Mouse (Mus musculus) testis, adult 2 months (tissue): ENCODE measurements around the gene Pde4d. TPM values are rescaled to one million over a fixed set of nuclear protein-coding genes. Genes with fewer than 3 reads are reported as not detected.

Experiments
- H3K27ac ChIP-seq: fragments of 200-500 bp; 2 replicates; pipeline ENCODE4 v1.5.1; 2012; ENCODE audit warnings: low read depth, low read length; ENCODE audit not compliant: control insufficient read depth, insufficient read depth
- H3K27me3 ChIP-seq: fragments of 200-500 bp; 2 replicates; pipeline ENCODE4 v1.6.1; 2012; ENCODE audit warnings: mild to moderate bottlenecking, low read length, moderate library complexity; ENCODE audit not compliant: control insufficient read depth, insufficient read depth
- H3K36me3 ChIP-seq: fragments of 200-500 bp; 2 replicates; pipeline ENCODE4 v1.6.1; 2012; ENCODE audit warnings: mild to moderate bottlenecking, low read length; ENCODE audit not compliant: control insufficient read depth, insufficient read depth
- H3K4me1 ChIP-seq: fragments of 200-500 bp; 2 replicates; pipeline ENCODE4 v1.6.1; 2012; ENCODE audit warnings: low read length; ENCODE audit not compliant: control insufficient read depth, insufficient read depth
- H3K4me3 ChIP-seq: fragments of 200-500 bp; 2 replicates; pipeline ENCODE4 v1.5.1; 2012; ENCODE audit warnings: low read depth, mild to moderate bottlenecking, low read length, moderate library complexity, mixed read lengths; ENCODE audit not compliant: control insufficient read depth
- CTCF ChIP-seq: fragments of 200-500 bp; IDR thresholded peaks from 2 replicates; pipeline ENCODE4 v1.5.1; 2012; ENCODE audit warnings: low read depth, mild to moderate bottlenecking, inconsistent platforms, low read length, moderate library complexity; ENCODE audit not compliant: control insufficient read depth, insufficient read depth, insufficient replicate concordance
- POLR2A ChIP-seq: fragments of 200-500 bp; IDR thresholded peaks from 2 replicates; pipeline ENCODE4 v1.6.1; 2012; ENCODE audit warnings: low read depth, mild to moderate bottlenecking, inconsistent platforms, low read length, moderate library complexity; ENCODE audit not compliant: control insufficient read depth
- polyA plus RNA-seq: library from polyadenylated mRNA; depleted of rRNA; stranded (reverse); fragments of >200 nt; gene quantifications from 2 replicates; pipeline ENCODE4 v1.2.3, GENCODE M21; 2012

Gene Pde4d
- polyA plus RNA-seq, 1 experiment: 2.1 TPM

GRCm38 (mm10) chr13:109951466-109951865 is 1501.7 kb downstream of the Pde4d start:
- H3K27me3 ChIP-seq: no peaks in the 10 kb centered on the region
- H3K4me1 ChIP-seq: no peaks in the 10 kb centered on the region
- H3K27ac ChIP-seq: no peak overlapping the region
- H3K4me3 ChIP-seq: no peak overlapping the region
- H3K36me3 ChIP-seq: no peaks in the 10 kb centered on the region
- TF ChIP-seq CTCF: no peak
- TF ChIP-seq POLR2A: no peak

DNA sequence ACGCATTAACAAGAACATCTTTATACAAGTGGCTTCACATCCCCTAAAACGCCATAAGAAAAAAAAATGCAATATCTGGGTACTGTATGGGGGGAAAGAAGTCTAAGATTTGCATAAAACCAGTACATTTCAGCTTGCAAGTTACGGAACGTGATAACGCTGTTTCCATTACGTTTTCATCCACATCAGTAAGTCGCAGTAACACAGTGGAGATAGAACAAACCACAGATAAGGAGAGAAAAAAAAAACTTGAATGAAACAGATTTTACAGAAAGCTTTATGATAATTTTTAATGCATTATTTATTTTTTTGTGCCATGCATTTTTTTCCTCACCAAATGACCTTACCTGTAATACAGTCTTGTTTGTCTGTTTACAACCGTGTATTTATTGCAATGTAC is 1504.4 kb downstream of the Pde4d start:
- Histone ChIP-seq H3K27ac (no peak overlapping the region), H3K4me1 (no peaks in the 10 kb centered on the region), H3K4me3 (no peak overlapping the region), H3K36me3 (no peaks in the 10 kb centered on the region), H3K27me3 (no peaks in the 10 kb centered on the region)
- TF ChIP-seq CTCF (no peak), POLR2A (no peak)

DNA sequence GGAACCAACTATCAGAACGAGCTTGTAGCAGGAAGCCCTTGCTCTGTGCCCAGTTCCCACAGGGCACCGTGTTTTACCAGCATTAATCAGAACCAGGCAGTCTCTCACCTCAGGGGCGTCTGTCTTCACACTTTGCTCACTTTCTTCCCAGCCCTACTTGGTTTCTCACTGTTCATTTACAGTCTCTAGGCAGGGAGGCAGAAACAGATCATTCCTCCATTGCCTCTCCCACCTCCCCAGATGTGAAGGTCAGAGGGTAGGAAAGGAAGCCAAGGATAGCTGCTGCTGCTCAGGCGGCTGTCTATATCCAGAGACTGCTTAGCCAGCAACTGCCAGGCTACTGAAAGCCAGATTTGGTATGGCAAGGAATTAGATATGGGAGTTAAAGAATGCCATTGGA is 1508.2 kb downstream of the Pde4d start:
- Histone ChIP-seq H3K4me3 (no peak overlapping the region), H3K27me3 (no peaks in the 10 kb centered on the region), H3K4me1 (no peaks in the 10 kb centered on the region), H3K36me3 (no peaks in the 10 kb centered on the region), H3K27ac (no peak overlapping the region)
- no peak for TF ChIP-seq CTCF

- no peak for TF ChIP-seq CTCF
- no peak for TF ChIP-seq POLR2A
- Histone ChIP-seq H3K36me3 (no peaks in the 10 kb centered on the region), H3K4me1 (no peaks in the 10 kb centered on the region), H3K27ac (no peak overlapping the region), H3K4me3 (no peak overlapping the region), H3K27me3 (no peaks in the 10 kb centered on the region)
Measured at GRCm38 (mm10) chr13:109982821-109983443, 1533.2 kb downstream of the Pde4d start.

- H3K27ac ChIP-seq: no peak overlapping the region
- H3K4me1 ChIP-seq: no peaks in the 10 kb centered on the region
- no peaks in the 10 kb centered on the region for H3K36me3 ChIP-seq
- H3K27me3 ChIP-seq: no peaks in the 10 kb centered on the region
- H3K4me3 ChIP-seq: no peak overlapping the region
- TF ChIP-seq POLR2A: no peak
- no peak for TF ChIP-seq CTCF
Measured at GRCm38 (mm10) chr13:109985411-109985810, 1535.7 kb downstream of the Pde4d start.

GRCm38 (mm10) chr13:109985892-109986291 is 1536.1 kb downstream of the Pde4d start:
- no peak for TF ChIP-seq CTCF
- TF ChIP-seq POLR2A: no peak

DNA sequence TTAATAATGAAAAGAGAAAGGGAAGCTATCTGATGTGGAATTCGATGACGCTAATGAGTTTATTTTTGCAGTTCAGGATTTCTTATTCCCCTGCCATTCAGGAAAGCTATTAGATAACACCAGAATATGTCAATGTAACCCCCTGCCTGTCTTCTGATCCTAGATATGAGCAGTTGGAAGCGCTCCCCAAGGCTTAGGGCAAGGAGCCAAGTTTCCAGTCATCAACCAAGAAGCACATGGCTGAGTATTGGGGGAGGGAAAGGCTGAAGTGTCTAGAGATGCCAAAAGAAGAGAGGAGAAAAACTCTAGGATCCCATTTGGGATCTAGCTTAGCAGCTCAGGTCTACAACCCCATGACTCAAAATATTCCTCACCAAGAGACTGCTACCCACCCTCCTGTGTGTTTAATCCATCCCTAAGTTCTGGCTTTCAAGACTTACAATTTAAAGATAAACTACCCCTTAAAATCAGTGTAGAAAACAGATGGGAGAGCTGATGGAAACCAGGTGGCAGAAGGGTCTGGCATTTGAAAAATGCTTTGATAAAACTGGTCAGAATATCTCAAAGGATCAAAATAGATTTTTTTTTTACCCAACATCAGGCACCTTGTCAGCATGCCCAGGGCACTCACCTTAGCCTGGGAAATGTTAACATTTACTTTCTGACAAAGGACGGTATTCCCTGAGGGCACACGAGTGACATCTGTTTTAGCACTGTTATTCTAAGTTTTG is 1543.2 kb downstream of the Pde4d start:
- no peak for TF ChIP-seq CTCF
- no peak for TF ChIP-seq POLR2A
- H3K4me1 ChIP-seq: no peaks in the 10 kb centered on the region
- H3K36me3 ChIP-seq: no peaks in the 10 kb centered on the region
- H3K4me3 ChIP-seq: no peak overlapping the region
- H3K27me3 ChIP-seq: no peaks in the 10 kb centered on the region
- no peak overlapping the region for H3K27ac ChIP-seq

More at GRCm38 (mm10) chr13:109985892-109986291, 1536.1 kb downstream of the Pde4d start:
- Histone ChIP-seq H3K27me3 (no peaks in the 10 kb centered on the region), H3K36me3 (no peaks in the 10 kb centered on the region), H3K4me3 (no peak overlapping the region), H3K27ac (no peak overlapping the region), H3K4me1 (no peaks in the 10 kb centered on the region)
